Comparison of ENCODE assay signal across 11 mouse cellular contexts in the genomic region with DNA sequence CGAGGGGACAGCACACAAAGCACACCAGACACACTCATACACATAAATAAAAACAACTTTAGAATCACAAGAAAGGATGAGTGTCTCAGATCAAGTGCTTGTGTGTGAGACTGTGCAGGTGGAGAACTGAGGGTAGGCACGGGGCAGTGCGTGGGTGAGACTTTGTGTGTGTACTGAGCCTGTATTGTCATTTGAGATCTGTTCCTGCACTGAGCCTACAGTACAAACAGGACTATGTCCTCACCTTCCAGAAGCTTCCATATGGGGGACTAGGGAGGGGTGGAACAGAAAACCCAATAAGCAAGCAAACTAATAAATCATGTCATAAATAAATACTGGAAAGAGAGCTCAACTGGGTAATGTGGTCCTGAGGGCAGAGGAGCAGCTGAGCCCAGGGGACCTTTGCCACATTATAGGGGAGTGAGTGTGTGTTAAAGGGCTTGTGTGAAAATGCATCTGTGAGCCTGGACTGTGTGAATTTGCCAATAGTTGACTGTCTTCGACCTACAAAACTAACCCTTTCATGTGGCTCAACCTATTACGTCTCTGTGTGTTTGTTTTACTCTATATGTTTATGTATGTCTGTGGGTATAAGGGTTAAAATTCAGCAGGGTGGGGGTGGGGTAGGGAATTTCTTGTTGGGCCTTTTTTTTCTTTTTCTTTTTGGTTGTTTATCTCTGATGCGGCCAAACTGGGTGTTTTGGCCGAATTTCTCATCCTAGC. TPM values are rescaled to one million over a fixed set of nuclear protein-coding genes. Genes with fewer than 3 reads are reported as not detected.
DNase-seq lines count a peak whose midpoint lies in the region; ATAC-seq and TF ChIP-seq lines count a peak whose summit lies in the region.
"Had no signal": no experiment of that assay in that cellular context is flagged by ENCODE, and none has a peak within 500 bp of the region (broad histone marks: within the 10 kb centered on the region; RNA-seq: fewer than 3 reads in every experiment).

No protein-coding gene starts in this region.

- peak overlapping the region; percentile 53 for H3K4me3 ChIP-seq in gastrocnemius, adult 2 months
- peak overlapping the region; percentile 8; the same call in 1 of the 2 replicates for H3K4me3 ChIP-seq in kidney, embryonic 16.5 days (ENCODE audit: low read length)
- H3K4me3 ChIP-seq in embryonic facial prominence, embryonic 14.5 days (ENCODE audit: low read depth, low read length), result no peak overlapping the region
- no peak overlapping the region for H3K4me3 ChIP-seq in liver, embryonic 16.5 days (ENCODE audit: low read depth, low read length)

- H3K36me3 ChIP-seq in kidney, embryonic 16.5 days (ENCODE audit: insufficient read depth, low read length), result 0 out of 2 replicates have a peak, but pooled peaks cover 2% of the 10 kb centered on the region
- peaks cover 22% of the 10 kb centered on the region; the same call in 1 of the 2 replicates for H3K36me3 ChIP-seq in embryonic facial prominence, embryonic 14.5 days (ENCODE audit: control insufficient read depth, insufficient read depth, low read length)
- peaks cover 97% of the 10 kb centered on the region for H3K36me3 ChIP-seq in liver, embryonic 16.5 days (ENCODE audit: control insufficient read depth, insufficient read depth)

- 0 out of 2 replicates have a peak overlapping the region, but pooled peaks have one; percentile 10 for H3K9ac ChIP-seq in kidney, embryonic 16.5 days (replicated peaks; ENCODE audit: low read length)
- no peak overlapping the region for H3K9ac ChIP-seq in embryonic facial prominence, embryonic 14.5 days (ENCODE audit: low read depth, low read length)
- H3K9ac ChIP-seq in liver, embryonic 16.5 days (ENCODE audit: low read depth, low read length), result no peak overlapping the region

- peaks cover 10% of the 10 kb centered on the region for H3K4me1 ChIP-seq in kidney, embryonic 16.5 days (ENCODE audit: insufficient read depth, low read length)
- H3K4me1 ChIP-seq in embryonic facial prominence, embryonic 14.5 days (ENCODE audit: control insufficient read depth, insufficient read depth, low read length), result no peaks in the 10 kb centered on the region; the same call in 1 of the 2 replicates
- H3K4me1 ChIP-seq in liver, embryonic 16.5 days (ENCODE audit: control insufficient read depth, low read depth, low read length), result peaks cover 31% of the 10 kb centered on the region

- 44% methylated on average over 7 of the region's 7 CpGs for WGBS in kidney, embryonic 16.5 days
- WGBS in embryonic facial prominence, embryonic 14.5 days, result 59% methylated on average over 7 of the region's 7 CpGs
- WGBS in liver, embryonic 16.5 days (ENCODE audit: insufficient replicate concordance), result 79% methylated on average over 7 of the region's 7 CpGs

- H3K4me2 ChIP-seq in kidney, embryonic 16.5 days (replicated peaks; ENCODE audit: low read depth, low read length), result peak overlapping the region; percentile 40
- H3K4me2 ChIP-seq in embryonic facial prominence, embryonic 14.5 days (ENCODE audit: low read depth, low read length), result peak overlapping the region; percentile 36; the same call in 1 of the 2 replicates
- H3K4me2 ChIP-seq in liver, embryonic 16.5 days (ENCODE audit: low read depth, low read length), result no peak overlapping the region

- no peaks in the 10 kb centered on the region for H3K9me3 ChIP-seq in kidney, embryonic 16.5 days (ENCODE audit: low read length)
- H3K9me3 ChIP-seq in embryonic facial prominence, embryonic 14.5 days (ENCODE audit: control insufficient read depth, low read length), result no peaks in the 10 kb centered on the region
- no peaks in the 10 kb centered on the region for H3K9me3 ChIP-seq in liver, embryonic 16.5 days (replicated peaks; ENCODE audit: control insufficient read depth, low read length)

- intact Hi-C loops in gastrocnemius, adult 2 months (cut with DNase I), result no loop called here

- no peaks in the 10 kb centered on the region for H3K27me3 ChIP-seq in kidney, embryonic 16.5 days (ENCODE audit: insufficient read depth, low read length)
- no peaks in the 10 kb centered on the region for H3K27me3 ChIP-seq in embryonic facial prominence, embryonic 14.5 days (replicated peaks; ENCODE audit: control insufficient read depth, insufficient read depth, low read length)
- no peaks in the 10 kb centered on the region for H3K27me3 ChIP-seq in liver, embryonic 16.5 days (ENCODE audit: control insufficient read depth, insufficient read depth, low read depth, low read length)

- peak; percentile 21 for DNase-seq in gastrocnemius, adult 2 months
- no peak for DNase-seq in gastrocnemius, postnatal 25 days
- DNase-seq in kidney, adult 8-10 months, result no peak
- DNase-seq in embryonic facial prominence, embryonic 14.5 days (ENCODE audit: low spot score), result no peak

- ATAC-seq in kidney, embryonic 16.5 days (ENCODE audit: low FRiP score, low TSS enrichment), result no peak
- ATAC-seq in embryonic facial prominence, embryonic 14.5 days (ENCODE audit: low read depth), result no peak
- ATAC-seq in liver, embryonic 16.5 days (ENCODE audit: low read depth), result peak; percentile 69
- ATAC-seq in cerebellum, adult (ENCODE audit: insufficient number of reproducible peaks, low FRiP score, low TSS enrichment), result no peak
- ATAC-seq in inflammation-experienced regulatory T-cells, adult 6 months, result no peak

- H3K27ac ChIP-seq in gastrocnemius, adult 2 months, result peak overlapping the region; percentile 89
- no peak overlapping the region for H3K27ac ChIP-seq in kidney, embryonic 16.5 days (ENCODE audit: low read length)
- H3K27ac ChIP-seq in embryonic facial prominence, embryonic 14.5 days (replicated peaks; ENCODE audit: low read depth, low read length), result no peak overlapping the region
- peak overlapping the region; percentile 82 for H3K27ac ChIP-seq in liver, embryonic 16.5 days (ENCODE audit: low read length)

- TF ChIP-seq CTCF in gastrocnemius, adult 2 months (IDR thresholded peaks at IDR 0.05), result no peak

RNA-seq across cellular contexts. Expression of gene Slc43a1, which starts 11.9 kb away (rescaled TPM):
- 10 to 100 TPM in 1 of 2 experiments, 1 to 10 TPM in 1; 6.3 to 11.6 TPM for total RNA-seq in gastrocnemius, adult 2 months (2021)
- 1 to 10 TPM; 7.7 to 8.4 TPM for total RNA-seq in gastrocnemius, postnatal 25 days (2021)
- 15.6 and 17.8 TPM in 2 replicates for polyA plus RNA-seq in kidney, embryonic 16.5 days (2015; fragmentation: Nextera tagmentation; extraction: Ambion mirVana)
- 14.3 and 17.0 TPM in 2 replicates for polyA plus RNA-seq in embryonic facial prominence, embryonic 14.5 days (2014; fragmentation: Nextera tagmentation; extraction: Ambion mirVana)
- polyA plus RNA-seq in liver, embryonic 16.5 days (2015; fragmentation: Nextera tagmentation; extraction: Ambion mirVana), result 185 and 205 TPM in 2 replicates
- polyA plus RNA-seq in inflammation-experienced regulatory T-cells, adult 6 months (2017; shearing (Covaris generic)), result 1 to 10 TPM; 1.9 to 9.1 (median 5.9) TPM

RNA-seq across cellular contexts. Expression of gene Timm10, which starts 23.8 kb away (rescaled TPM):
- total RNA-seq in gastrocnemius, adult 2 months (2021), result 10 to 100 TPM; 42.0 to 57.7 TPM
- 10 to 100 TPM; 49.3 to 51.3 TPM for total RNA-seq in gastrocnemius, postnatal 25 days (2021)
- polyA plus RNA-seq in kidney, embryonic 16.5 days (2015; fragmentation: Nextera tagmentation; extraction: Ambion mirVana), result 60.1 and 66.6 TPM in 2 replicates
- 55.5 and 55.7 TPM in 2 replicates for polyA plus RNA-seq in embryonic facial prominence, embryonic 14.5 days (2014; fragmentation: Nextera tagmentation; extraction: Ambion mirVana)
- polyA plus RNA-seq in liver, embryonic 16.5 days (2015; fragmentation: Nextera tagmentation; extraction: Ambion mirVana), result 27.3 and 29.8 TPM in 2 replicates
- 10 to 100 TPM; 25.4 to 39.8 (median 38.8) TPM for polyA plus RNA-seq in inflammation-experienced regulatory T-cells, adult 6 months (2017; shearing (Covaris generic))

RNA-seq across cellular contexts. Expression of gene Smtnl1, which starts 28.1 kb away (rescaled TPM):
- total RNA-seq in gastrocnemius, adult 2 months (2021), result 100 to 1,000 TPM in 1 of 2 experiments, 10 to 100 TPM in 1; 53.0 to 125 TPM
- 100 to 1,000 TPM; 101 to 105 TPM for total RNA-seq in gastrocnemius, postnatal 25 days (2021)
- polyA plus RNA-seq in kidney, embryonic 16.5 days (2015; fragmentation: Nextera tagmentation; extraction: Ambion mirVana), result 0.19 and 0.26 TPM in 2 replicates
- 0.48 and 1.6 TPM in 2 replicates for polyA plus RNA-seq in embryonic facial prominence, embryonic 14.5 days (2014; fragmentation: Nextera tagmentation; extraction: Ambion mirVana)
- polyA plus RNA-seq in liver, embryonic 16.5 days (2015; fragmentation: Nextera tagmentation; extraction: Ambion mirVana), result 0.47 and 0.50 TPM in 2 replicates
- polyA plus RNA-seq in inflammation-experienced regulatory T-cells, adult 6 months (2017; shearing (Covaris generic)), result not detected
- total RNA-seq: left cerebral cortex, adult 18-20 months; megakaryocyte, adult 5-6 weeks; MEL had no signal

RNA-seq across cellular contexts. Expression of gene Rtn4rl2, which starts 35.9 kb away (rescaled TPM):
- under 1 TPM; 0.28 to 0.41 TPM for total RNA-seq in gastrocnemius, adult 2 months (2021)
- under 1 TPM; 0.43 to 0.54 TPM for total RNA-seq in gastrocnemius, postnatal 25 days (2021)
- polyA plus RNA-seq in kidney, embryonic 16.5 days (2015; fragmentation: Nextera tagmentation; extraction: Ambion mirVana), result 1.0 and 1.5 TPM in 2 replicates
- 2.5 and 3.4 TPM in 2 replicates for polyA plus RNA-seq in embryonic facial prominence, embryonic 14.5 days (2014; fragmentation: Nextera tagmentation; extraction: Ambion mirVana)
- not detected in 2 replicates for polyA plus RNA-seq in liver, embryonic 16.5 days (2015; fragmentation: Nextera tagmentation; extraction: Ambion mirVana)
- polyA plus RNA-seq in inflammation-experienced regulatory T-cells, adult 6 months (2017; shearing (Covaris generic)), result not detected
- total RNA-seq: megakaryocyte, adult 5-6 weeks had no signal

RNA-seq across cellular contexts. Expression of gene Ube2l6, which starts 51.9 kb away (rescaled TPM):
- total RNA-seq in gastrocnemius, adult 2 months (2021), result 1 to 10 TPM; 2.0 to 3.8 TPM
- total RNA-seq in gastrocnemius, postnatal 25 days (2021), result 1 to 10 TPM; 4.2 to 8.1 TPM
- 44.0 and 46.9 TPM in 2 replicates for polyA plus RNA-seq in kidney, embryonic 16.5 days (2015; fragmentation: Nextera tagmentation; extraction: Ambion mirVana)
- 44.5 and 48.2 TPM in 2 replicates for polyA plus RNA-seq in embryonic facial prominence, embryonic 14.5 days (2014; fragmentation: Nextera tagmentation; extraction: Ambion mirVana)
- 486 and 542 TPM in 2 replicates for polyA plus RNA-seq in liver, embryonic 16.5 days (2015; fragmentation: Nextera tagmentation; extraction: Ambion mirVana)
- 10 to 100 TPM; 92.1 to 96.3 (median 93.4) TPM for polyA plus RNA-seq in inflammation-experienced regulatory T-cells, adult 6 months (2017; shearing (Covaris generic))

Comparison
In these comparisons a context has a peak if more than half of its experiments do, and no peak if none do; other contexts are left out.
1. H3K27ac ChIP-seq: peak in gastrocnemius, adult 2 months (single experiment) and liver, embryonic 16.5 days (single experiment); none in kidney, embryonic 16.5 days (single experiment) and embryonic facial prominence, embryonic 14.5 days (single experiment).
2. H3K4me3 ChIP-seq: peak in gastrocnemius, adult 2 months (single experiment) and kidney, embryonic 16.5 days (single experiment); none in embryonic facial prominence, embryonic 14.5 days (single experiment) and liver, embryonic 16.5 days (single experiment).